Mouse (Mus musculus) thymus, postnatal 14 days (tissue): ENCODE measurements around the gene Eif3f.

Experiments used
- DNase-seq: peaks from one replicate; pipeline ENCODE4 v3.0.0; 2021

The Eif3f gene

GRCm38 (mm10) chr7:108972273-108972672, 38.1 kb downstream of the Eif3f start:
- DNase-seq, result no peak

- DNase-seq, result no peak
Observed at GRCm38 (mm10) chr7:108985934-108986708, 51.9 kb downstream of the Eif3f start.

- no peak for DNase-seq
Observed at GRCm38 (mm10) chr7:108991207-108991606, 57.0 kb downstream of the Eif3f start.
